Mouse (Mus musculus): ENCODE results near the gene Coch.
A peak's percentile ranks its signal among the peaks of the same experiment; 100 is the strongest.
"Not testable (repeated sequence)": the region's sequence is repeated elsewhere in the genome, so short reads cannot be mapped to it uniquely, and the experiment has no call there.

Gene Coch

GRCm38 (mm10) chr12:51593229-51594029 lies at the start of gene Coch:
Gene Coch (plus strand): TSS chr12:51593341.
- DNase-seq (ENCODE audit: low read depth, low spot score): peak; percentile 9

- no peak for DNase-seq (ENCODE audit: low read depth, low spot score)
Observed at GRCm38 (mm10) chr12:51543402-51543960, 49.7 kb upstream of the Coch start.

- DNase-seq (ENCODE audit: low read depth, low spot score): no peak
Observed at GRCm38 (mm10) chr12:51555041-51555440, 38.1 kb upstream of the Coch start.

- no peak for DNase-seq (ENCODE audit: low read depth, low spot score)
Observed at GRCm38 (mm10) chr12:51561416-51561815, 31.7 kb upstream of the Coch start.

GRCm38 (mm10) chr12:51567225-51567624 lies 25.9 kb upstream of the Coch start:
- no peak for DNase-seq (ENCODE audit: low read depth, low spot score)

- DNase-seq (ENCODE audit: low read depth, low spot score): no peak
Observed at GRCm38 (mm10) chr12:51569472-51569871, 23.7 kb upstream of the Coch start.

- DNase-seq (ENCODE audit: low read depth, low spot score): peak; percentile 63
Observed at GRCm38 (mm10) chr12:51569944-51570343, 23.2 kb upstream of the Coch start.

GRCm38 (mm10) chr12:51572651-51573050 lies 20.5 kb upstream of the Coch start:
- no peak for DNase-seq (ENCODE audit: low read depth, low spot score)

- DNase-seq (ENCODE audit: low read depth, low spot score): not testable (repeated sequence)
Observed at GRCm38 (mm10) chr12:51577816-51578215, 15.3 kb upstream of the Coch start.

GRCm38 (mm10) chr12:51589263-51589662 lies 3.9 kb upstream of the Coch start:
- no peak for DNase-seq (ENCODE audit: low read depth, low spot score)

GRCm38 (mm10) chr12:51591921-51592320 lies 1.2 kb upstream of the Coch start:
- DNase-seq (ENCODE audit: low read depth, low spot score): no peak

- peak; percentile 40 for DNase-seq (ENCODE audit: low read depth, low spot score)
Observed at GRCm38 (mm10) chr12:51592888-51593228, 283 bp upstream of the Coch start.

GRCm38 (mm10) chr12:51594030-51594470 lies 909 bp downstream of the Coch start:
- DNase-seq (ENCODE audit: low read depth, low spot score): peak; percentile 33

GRCm38 (mm10) chr12:51603306-51603705 lies 10.2 kb downstream of the Coch start:
- DNase-seq (ENCODE audit: low read depth, low spot score): no peak

GRCm38 (mm10) chr12:51606138-51606537 lies 13.0 kb downstream of the Coch start:
- DNase-seq (ENCODE audit: low read depth, low spot score): no peak

GRCm38 (mm10) chr12:51612361-51612760 lies 19.2 kb downstream of the Coch start:
- DNase-seq (ENCODE audit: low read depth, low spot score): no peak

GRCm38 (mm10) chr12:51620572-51620971 lies 27.4 kb downstream of the Coch start:
- no peak for DNase-seq (ENCODE audit: low read depth, low spot score)

GRCm38 (mm10) chr12:51621161-51621560 lies 28.0 kb downstream of the Coch start:
- no peak for DNase-seq (ENCODE audit: low read depth, low spot score)

- DNase-seq (ENCODE audit: low read depth, low spot score): peak; percentile 35
Observed at GRCm38 (mm10) chr12:51622670-51623365, 29.7 kb downstream of the Coch start.

- no peak for DNase-seq (ENCODE audit: low read depth, low spot score)
Observed at GRCm38 (mm10) chr12:51623366-51623694, 30.2 kb downstream of the Coch start.

GRCm38 (mm10) chr12:51633481-51633880 lies 40.3 kb downstream of the Coch start:
- no peak for DNase-seq (ENCODE audit: low read depth, low spot score)

- no peak for DNase-seq (ENCODE audit: low read depth, low spot score)
Observed at GRCm38 (mm10) chr12:51636260-51636659, 43.1 kb downstream of the Coch start.

Data from ES-CJ7 (cell line).